Mouse (Mus musculus) cerebellum, adult 11 months (tissue): ENCODE data around the gene 4921530L21Rik.

ENCODE experiments used
- DNase-seq: peaks from one replicate; pipeline ENCODE4 v3.0.0; 2022

The 4921530L21Rik gene

GRCm38 (mm10) chr14:95880954-95881353, at the start of gene 4921530L21Rik:
Gene 4921530L21Rik (plus strand): TSS chr14:95881254.
- no peak for DNase-seq

DNA sequence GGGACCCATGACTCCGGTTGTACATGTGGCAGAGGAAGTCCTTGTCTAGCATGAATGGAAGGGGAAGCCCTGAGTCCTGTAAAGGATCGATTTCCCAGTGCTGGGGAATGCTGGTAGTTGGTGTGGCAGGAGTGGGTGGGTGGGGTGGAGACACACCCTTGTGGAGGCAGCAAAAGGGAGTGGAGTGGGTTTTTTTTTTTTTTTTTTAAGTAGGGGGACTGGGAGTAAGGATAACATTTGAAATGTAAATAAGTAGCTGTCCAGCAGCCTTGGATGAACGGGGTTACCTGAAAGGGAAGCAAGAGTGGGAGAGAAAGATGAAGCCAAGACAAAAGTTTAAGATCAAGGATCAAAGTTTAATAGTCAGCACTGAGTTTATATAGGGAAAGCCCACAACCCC, 47.2 kb upstream of the 4921530L21Rik start:
- DNase-seq, result no peak

GRCm38 (mm10) chr14:95862981-95863380, 18.1 kb upstream of the 4921530L21Rik start:
- no peak for DNase-seq

DNA sequence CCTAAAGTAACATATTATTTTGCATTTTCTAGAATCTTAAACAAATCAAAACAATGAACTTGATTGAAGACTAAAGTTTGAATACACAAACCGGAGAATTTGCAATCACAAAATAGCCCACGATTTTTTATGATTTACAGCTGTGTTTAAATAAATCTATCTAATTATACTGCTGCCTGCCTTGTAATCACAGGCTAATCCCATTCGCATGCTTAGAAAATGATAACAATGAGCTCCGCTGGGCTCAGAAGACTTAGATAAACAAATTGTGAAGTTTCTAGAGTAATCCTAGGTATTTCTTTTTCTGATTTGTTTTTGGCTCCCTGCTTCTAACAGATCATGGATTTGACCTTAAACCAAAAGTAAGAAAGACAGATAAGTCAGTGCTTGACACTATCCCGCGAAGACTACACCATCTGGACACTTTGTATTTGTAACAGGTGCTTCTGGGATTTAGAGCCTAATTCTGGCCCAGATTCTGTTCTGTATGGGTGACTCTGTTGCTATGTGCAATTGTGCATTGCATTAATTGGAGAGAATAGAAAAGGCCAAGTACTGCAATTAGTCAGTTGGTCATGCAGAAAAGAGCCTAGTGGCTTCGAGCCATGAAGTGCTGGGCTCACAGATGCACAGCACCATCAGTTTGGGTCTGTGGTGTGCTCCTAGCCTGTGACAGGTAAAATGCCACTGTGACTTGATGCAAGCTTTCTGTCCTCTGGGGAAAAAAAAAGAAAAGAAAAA, 15.2 kb upstream of the 4921530L21Rik start:
- no peak for DNase-seq

DNA sequence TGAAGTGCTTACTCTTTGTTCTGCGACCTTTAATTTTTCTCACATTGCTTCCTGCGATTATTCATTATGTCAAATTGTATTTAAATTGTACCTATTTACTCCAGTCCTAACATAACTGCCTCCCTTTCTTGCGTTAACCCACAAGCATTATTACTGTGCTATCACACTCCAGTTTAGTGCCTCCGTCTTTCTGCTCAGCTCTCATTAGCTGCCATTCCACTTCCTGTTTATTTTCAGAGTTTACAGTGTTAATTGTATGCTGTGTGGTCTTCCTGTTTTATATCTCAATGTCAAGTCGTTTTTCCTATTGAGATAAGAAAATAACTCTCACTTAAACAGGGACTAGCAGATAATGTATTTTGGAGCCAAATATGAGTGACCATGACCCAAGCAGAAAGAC, 9.0 kb upstream of the 4921530L21Rik start:
- DNase-seq, result no peak

- DNase-seq, result no peak
These were observed 4.1 kb upstream of the 4921530L21Rik start for GRCm38 (mm10) chr14:95876785-95877510.

- DNase-seq, result no peak
These were observed 3.5 kb upstream of the 4921530L21Rik start for GRCm38 (mm10) chr14:95877548-95877947.

DNA sequence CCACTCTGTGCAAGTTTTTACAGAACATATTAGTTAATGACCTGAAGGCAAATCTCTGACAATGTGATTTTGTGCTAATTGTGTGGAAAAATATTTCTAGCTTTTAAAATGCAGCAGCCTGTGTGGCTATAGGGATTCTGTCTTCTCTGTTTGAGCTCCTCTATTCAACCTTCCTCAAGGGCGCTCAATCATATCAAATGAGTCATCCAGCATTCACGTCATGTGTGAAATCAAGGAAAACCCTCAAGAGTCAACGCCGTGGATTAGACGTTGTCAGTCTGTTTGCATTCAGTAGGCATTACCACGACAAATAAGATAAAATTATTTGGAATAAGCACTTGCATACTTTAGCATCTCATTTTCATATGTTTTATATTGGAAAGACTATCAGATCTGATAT, 18.4 kb downstream of the 4921530L21Rik start:
- no peak for DNase-seq

DNA sequence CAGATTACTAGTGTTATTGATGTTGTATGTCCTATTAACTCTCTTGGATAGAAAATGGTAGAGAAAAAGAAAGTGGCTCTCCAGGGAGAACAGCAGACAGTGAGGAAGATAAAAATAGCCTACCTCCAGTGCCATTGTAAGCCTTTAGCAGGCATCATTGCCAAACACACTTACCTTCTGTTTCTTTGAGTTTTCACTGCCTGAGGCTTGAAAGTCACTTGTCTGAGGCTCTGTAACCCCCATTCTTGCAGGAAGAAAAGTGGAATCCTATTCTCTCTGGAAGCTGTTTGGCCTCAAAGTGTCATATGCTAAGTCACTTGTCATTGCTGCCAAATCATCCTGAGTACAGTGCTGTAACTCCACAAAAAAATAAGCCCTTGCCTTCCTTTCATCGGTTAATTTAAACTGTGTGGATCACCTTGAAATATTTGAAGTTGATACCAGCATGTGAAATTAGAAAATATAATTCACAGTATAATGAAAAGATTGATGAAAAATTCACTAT, 23.6 kb downstream of the 4921530L21Rik start:
- no peak for DNase-seq

- no peak for DNase-seq
These were observed 32.2 kb downstream of the 4921530L21Rik start for GRCm38 (mm10) chr14:95913293-95913692.

- DNase-seq, result no peak
These were observed 45.7 kb downstream of the 4921530L21Rik start for GRCm38 (mm10) chr14:95926742-95927141.

GRCm38 (mm10) chr14:95927810-95928785, 47.0 kb downstream of the 4921530L21Rik start:
- DNase-seq, result no peak
